In the genomic region with DNA sequence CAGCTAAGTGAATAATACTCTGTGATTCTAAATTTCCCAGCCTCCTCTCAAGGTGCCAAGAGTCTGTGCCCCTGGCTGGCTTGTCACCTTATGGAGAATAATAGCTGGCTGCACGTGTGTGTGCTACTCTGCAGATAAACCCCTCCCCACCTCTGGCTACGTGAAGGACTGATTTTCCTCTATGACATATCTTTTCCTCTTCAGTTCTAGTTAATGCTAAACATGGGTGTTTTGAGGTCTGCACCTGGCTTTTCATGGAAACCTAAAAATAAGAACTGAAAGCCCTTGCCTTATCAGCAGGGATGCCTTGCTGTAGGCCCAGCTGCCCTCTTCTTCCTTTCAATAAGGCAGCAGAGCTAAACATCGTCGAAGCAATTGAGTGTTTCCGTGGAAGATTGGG, we compare ENCODE assay signal across 22 mouse cellular contexts.
DNase-seq lines count a peak whose midpoint lies in the region; TF ChIP-seq lines count a peak whose summit lies in the region.
"Had no signal": no experiment of that assay in that cellular context is flagged by ENCODE, and none has a peak within 500 bp of the region (broad histone marks: within the 10 kb centered on the region; RNA-seq: fewer than 3 reads in every experiment).

No protein-coding gene starts in this region.

- H3K4me1 ChIP-seq in CH12.LX (ENCODE audit: control insufficient read depth in 1 of 2, insufficient read depth in 2 of 2) = peaks cover 2 to 37% of the 10 kb centered on the region in 2 experiments; a peak in 3 of 4 replicates
- H3K4me1 ChIP-seq: embryonic facial prominence, embryonic 13.5 days; embryonic facial prominence, embryonic 15.5 days; forebrain, embryonic 10.5 days; forebrain, embryonic 12.5 days had no signal

- TF ChIP-seq EP300 in CH12.LX (IDR thresholded peaks at IDR 0.05; ENCODE audit: low read length) = peak; percentile 99

- TF ChIP-seq CTCF in CH12.LX (conservative IDR thresholded peaks at IDR 0.05 in 1 of 2, IDR thresholded peaks at IDR 0.05 in 1 of 2; ENCODE audit: low read depth in 2 of 2, low read length in 2 of 2) = no peak

- peaks cover 2% of the 10 kb centered on the region for H3K27me3 ChIP-seq in CH12.LX (replicated peaks)
- H3K27me3 ChIP-seq in splenic B cell, adult 2 months (ENCODE audit: control insufficient read depth, insufficient read depth, low read length, poor library complexity, severe bottlenecking) = no peaks in the 10 kb centered on the region
- H3K27me3 ChIP-seq: embryonic facial prominence, embryonic 13.5 days; embryonic facial prominence, embryonic 15.5 days; forebrain, embryonic 12.5 days had no signal

- peak; percentile 12 to 19 for DNase-seq in spleen, postnatal 36 days (ENCODE audit: low spot score in 2 of 2)
- DNase-seq in spleen, adult 12 weeks (ENCODE audit: low spot score) = no peak
- DNase-seq in CH12.LX (ENCODE audit: extremely low read depth) = peak; percentile 86
- DNase-seq in splenic B cell, adult 2 months (ENCODE audit: low read depth, low spot score) = peak; percentile 45
- no peak for DNase-seq in right cerebral cortex, postnatal 36 days (ENCODE audit: low spot score in 2 of 2)
- DNase-seq in thymus, adult 18-20 months = no peak
- DNase-seq: adrenal gland, adult 2 months; adrenal gland, postnatal 10 days; adrenal gland, postnatal 25 days; B cell, adult 2 months; cerebellum, adult 11 months; cerebellum, adult 18-20 months; cerebellum, adult 8-10 months; cerebellum, adult 9-11 months; cerebellum, postnatal 14 days; cerebellum, postnatal 36 days; embryo, embryonic 11 days had no signal

- no peak overlapping the region for H3K4me3 ChIP-seq in CH12.LX (replicated peaks in 1 of 3; ENCODE audit: low read depth in 2 of 3, low read length in 2 of 3, poor library complexity in 1 of 3)
- H3K4me3 ChIP-seq: embryonic facial prominence, embryonic 13.5 days; embryonic facial prominence, embryonic 15.5 days; erythroblast, embryonic 14.5 days; forebrain, embryonic 10.5 days; forebrain, embryonic 12.5 days had no signal

- no peaks in the 10 kb centered on the region for H3K79me2 ChIP-seq in CH12.LX (replicated peaks; ENCODE audit: control insufficient read depth, extremely low read depth, insufficient read depth, poor library complexity, severe bottlenecking)

- TF ChIP-seq POLR2A in CH12.LX (IDR thresholded peaks at IDR 0.05; ENCODE audit: low read depth, low read length) = no peak

- no peaks in the 10 kb centered on the region for H3K36me3 ChIP-seq in CH12.LX (replicated peaks in 1 of 2; ENCODE audit: control insufficient read depth in 1 of 2, insufficient read depth in 1 of 2, low read length in 1 of 2)
- H3K36me3 ChIP-seq in splenic B cell, adult 2 months (ENCODE audit: control insufficient read depth, insufficient read depth, low read length, poor library complexity, severe bottlenecking) = no peaks in the 10 kb centered on the region
- H3K36me3 ChIP-seq: embryonic facial prominence, embryonic 13.5 days; embryonic facial prominence, embryonic 15.5 days; forebrain, embryonic 10.5 days; forebrain, embryonic 12.5 days had no signal

- no peak overlapping the region for H3K27ac ChIP-seq in CH12.LX (ENCODE audit: insufficient read depth, low read depth)
- H3K27ac ChIP-seq: embryonic facial prominence, embryonic 13.5 days; embryonic facial prominence, embryonic 15.5 days; forebrain, embryonic 10.5 days; forebrain, embryonic 12.5 days had no signal

- dilution Hi-C loops in CH12.LX (cut with MboI; ENCODE audit: extremely low pct_ligation_motif_present, extremely low pct_unique_long_range_greater_than_20kb, low sequenced_read_pairs) = no loop called here

- H3K9ac ChIP-seq in CH12.LX (ENCODE audit: insufficient read depth, low read depth) = no peak overlapping the region; the same call in 1 of the 2 replicates
- H3K9ac ChIP-seq: embryonic facial prominence, embryonic 13.5 days; embryonic facial prominence, embryonic 15.5 days; forebrain, embryonic 12.5 days had no signal

- no peaks in the 10 kb centered on the region for H3K9me3 ChIP-seq in CH12.LX (replicated peaks; ENCODE audit: low read length)
- H3K9me3 ChIP-seq: embryonic facial prominence, embryonic 13.5 days; embryonic facial prominence, embryonic 15.5 days; forebrain, embryonic 10.5 days; forebrain, embryonic 12.5 days had no signal

- peak overlapping the region; percentile 62; the same call in 1 of the 2 replicates for H3K4me2 ChIP-seq in CH12.LX (ENCODE audit: insufficient read depth, low read depth, poor library complexity, severe bottlenecking)
- H3K4me2 ChIP-seq: embryonic facial prominence, embryonic 13.5 days; embryonic facial prominence, embryonic 15.5 days; forebrain, embryonic 12.5 days had no signal

- peak; percentile 16 for TF ChIP-seq RAD21 in CH12.LX (IDR thresholded peaks at IDR 0.05; ENCODE audit: low read depth, low read length)

- in situ Hi-C loops in CH12.LX (cut with MboI; ENCODE audit: low pct_ligation_motif_present, low pct_unique_long_range_greater_than_20kb, low sequenced_read_pairs) = no loop called here

TF ChIP-seq in CH12.LX, 34 proteins besides CTCF, POLR2A, EP300 and RAD21:
- TF ChIP-seq MEF2A (IDR thresholded peaks at IDR 0.05; ENCODE audit: borderline replicate concordance, low read depth, low read length) (peak; percentile 99), IRF4 (IDR thresholded peaks at IDR 0.05; ENCODE audit: low read depth, low read length) (peak; percentile 94), ELF1 (IDR thresholded peaks at IDR 0.05; ENCODE audit: low read depth, low read length) (no peak), SIN3A (IDR thresholded peaks at IDR 0.05; ENCODE audit: low read length) (peak; percentile 50; the same call in 1 of the 2 replicates), MAFK (IDR thresholded peaks at IDR 0.05; ENCODE audit: insufficient replicate concordance, low read length) (peak; percentile 65; the same call in 1 of the 2 replicates), JUN (IDR thresholded peaks at IDR 0.05; ENCODE audit: insufficient read depth, low read depth, low read length) (peak; percentile 87), MXI1 (IDR thresholded peaks at IDR 0.05; ENCODE audit: low read depth, low read length) (peak; percentile 65; the same call in 1 of the 2 replicates), USF2 (conservative IDR thresholded peaks at IDR 0.05; ENCODE audit: low read depth, low read length) (no peak), TCF12 (IDR thresholded peaks at IDR 0.05; ENCODE audit: low read depth, low read length) (peak; percentile 99), ZC3H11A (IDR thresholded peaks at IDR 0.05; ENCODE audit: low read depth, low read length) (no peak), HCFC1 (IDR thresholded peaks at IDR 0.05; ENCODE audit: low read depth, low read length) (peak; percentile 26; the same call in 1 of the 2 replicates), GABPA (IDR thresholded peaks at IDR 0.05; ENCODE audit: insufficient replicate concordance, low read depth, low read length) (no peak), JUND (conservative IDR thresholded peaks at IDR 0.05; ENCODE audit: low read depth, low read length) (peak; percentile 78), TBP (conservative IDR thresholded peaks at IDR 0.05; ENCODE audit: low read depth, low read length) (no peak), ZKSCAN1 (IDR thresholded peaks at IDR 0.05; ENCODE audit: borderline replicate concordance, low read depth, low read length) (no peak), SMC3 (IDR thresholded peaks at IDR 0.05; ENCODE audit: low read depth, low read length) (0 out of 2 replicates have a peak, but pooled peaks have one; percentile 27), MAZ (IDR thresholded peaks at IDR 0.05; ENCODE audit: low read depth, low read length) (peak; percentile 88), MYC (IDR thresholded peaks at IDR 0.05; ENCODE audit: low read depth, low read length) (peak; percentile 89), NELFE (IDR thresholded peaks at IDR 0.05; ENCODE audit: low read depth, low read length) (no peak), RCOR1 (conservative IDR thresholded peaks at IDR 0.05; ENCODE audit: low read depth, low read length) (peak; percentile 90), USF1 (IDR thresholded peaks at IDR 0.05; ENCODE audit: low read depth, low read length) (no peak), CHD2 (IDR thresholded peaks at IDR 0.05; ENCODE audit: low read length) (peak; percentile 68; the same call in 1 of the 2 replicates), ZNF384 (IDR thresholded peaks at IDR 0.05; ENCODE audit: low read depth, low read length) (peak; percentile 56), BHLHE40 (IDR thresholded peaks at IDR 0.05; ENCODE audit: low read depth, low read length) (peak; percentile 98), KAT2A (IDR thresholded peaks at IDR 0.05; ENCODE audit: insufficient replicate concordance, low read length) (no peak), ETS1 (conservative IDR thresholded peaks at IDR 0.05; ENCODE audit: low read depth, low read length) (peak; percentile 98), CHD1 (IDR thresholded peaks at IDR 0.05; ENCODE audit: low read depth, low read length) (no peak), E2F4 (IDR thresholded peaks at IDR 0.05; ENCODE audit: insufficient replicate concordance, low read depth, low read length) (no peak), NRF1 (IDR thresholded peaks at IDR 0.05; ENCODE audit: low read depth, low read length) (no peak), PAX5 (IDR thresholded peaks at IDR 0.05; ENCODE audit: low read length) (no peak), MAX (IDR thresholded peaks at IDR 0.05; ENCODE audit: low read length) (peak; percentile 86), ZMIZ1 (IDR thresholded peaks at IDR 0.05; ENCODE audit: low read depth, low read length) (no peak), POLR2AphosphoS2 (IDR thresholded peaks at IDR 0.05; ENCODE audit: low read depth, low read length) (no peak), UBTF (IDR thresholded peaks at IDR 0.05; ENCODE audit: low read depth, low read length) (no peak)
TF ChIP-seq in CH12.LX: peak in this region for 18.

Comparison
In these comparisons a context has a peak if more than half of its experiments do, and no peak if none do; other contexts are left out.
1. DNase-seq: peak in spleen, postnatal 36 days (2 of 2), CH12.LX (single experiment) and splenic B cell, adult 2 months (single experiment); none in spleen, adult 12 weeks (single experiment), right cerebral cortex, postnatal 36 days (0 of 2) and thymus, adult 18-20 months (0 of 2).